ENCODE assay signal across 8 mouse cellular contexts in genomic region chr2:51914944-51915680, GRCm38 (mm10). TPM values are rescaled to one million over a fixed set of nuclear protein-coding genes. Genes with fewer than 3 reads are reported as not detected.
DNase-seq lines count a peak whose midpoint lies in the region; ATAC-seq lines count a peak whose summit lies in the region.

No protein-coding gene starts in this region.

- H3K36me3 ChIP-seq in forebrain, embryonic 10.5 days (replicated peaks): no peaks in the 10 kb centered on the region

- no peaks in the 10 kb centered on the region; the same call in 1 of the 2 replicates for H3K9me3 ChIP-seq in forebrain, embryonic 10.5 days

- peak; percentile 86 for DNase-seq in Muller cell, postnatal 12 days (ENCODE audit: inconsistent ontology term)
- DNase-seq in brain, embryonic 18.5 days (ENCODE audit: low read depth, low spot score): peak; percentile 60
- peak; percentile 67 for DNase-seq in forebrain, embryonic 10.5 days (ENCODE audit: extremely low spot score, low spot score)
- DNase-seq in layer of hippocampus, adult 18-20 months (ENCODE audit: low spot score in 2 of 2): peak; percentile 50 to 86
- DNase-seq in lung, postnatal 25 days (ENCODE audit: low spot score): peak; percentile 81
- peak; percentile 88 for DNase-seq in retina, postnatal 1 day

- H3K27me3 ChIP-seq in forebrain, embryonic 10.5 days (ENCODE audit: poor library complexity, severe bottlenecking): no peaks in the 10 kb centered on the region

- H3K4me1 ChIP-seq in forebrain, embryonic 10.5 days: no peaks in the 10 kb centered on the region

- no peak overlapping the region for H3K4me3 ChIP-seq in forebrain, embryonic 10.5 days

- ATAC-seq in hematopoietic stem cell, adult 5-6 weeks (replicated peaks in 1 of 2; ENCODE audit: insufficient read depth in 1 of 2, low FRiP score in 2 of 2, low TSS enrichment in 1 of 2, low read depth in 1 of 2, poor library complexity in 2 of 2, severe bottlenecking in 2 of 2): peak; percentile 67 to 72
- ATAC-seq in inflammation-experienced regulatory T-cells, adult 6 months: no peak

- no peak overlapping the region for H3K27ac ChIP-seq in forebrain, embryonic 10.5 days

- WGBS in forebrain, embryonic 10.5 days: 19% methylated on average over 5 of the region's 5 CpGs

RNA-seq across cellular contexts. Expression of gene Rbm43, which starts 19.9 kb away (rescaled TPM):
- 6.8 and 7.0 TPM in 2 replicates for polyA plus RNA-seq in forebrain, embryonic 10.5 days (2016; fragmentation: Nextera tagmentation; extraction: Ambion mirVana)
- total RNA-seq in hematopoietic stem cell, adult 5-6 weeks (2017): 56.7 and 70.0 TPM in 2 replicates
- 10 to 100 TPM; 20.7 to 21.8 TPM for total RNA-seq in layer of hippocampus, adult 18-20 months (2021)
- polyA plus RNA-seq in inflammation-experienced regulatory T-cells, adult 6 months (2017; shearing (Covaris generic)): 10 to 100 TPM; 29.8 to 56.9 (median 37.3) TPM

RNA-seq across cellular contexts. Expression of gene Nmi, which starts 58.2 kb away (rescaled TPM):
- 4.5 and 5.2 TPM in 2 replicates for polyA plus RNA-seq in forebrain, embryonic 10.5 days (2016; fragmentation: Nextera tagmentation; extraction: Ambion mirVana)
- 96.4 and 128 TPM in 2 replicates for total RNA-seq in hematopoietic stem cell, adult 5-6 weeks (2017)
- total RNA-seq in layer of hippocampus, adult 18-20 months (2021): 1 to 10 TPM; 3.9 to 4.2 TPM
- polyA plus RNA-seq in inflammation-experienced regulatory T-cells, adult 6 months (2017; shearing (Covaris generic)): 100 to 1,000 TPM; 168 to 202 (median 175) TPM

Comparison
In these comparisons a context has a peak if more than half of its experiments do, and no peak if none do; other contexts are left out.
1. RNA of gene Nmi, which starts 58.2 kb away (total RNA-seq): 96.4 to 128 TPM in hematopoietic stem cell, adult 5-6 weeks; 3.9 to 4.2 TPM in layer of hippocampus, adult 18-20 months; every median in the first group is over 10 times any median in the second.
2. Peak in every context shown above with its lines, with median percentiles within 50 percentile points of each other: DNase-seq.